Mouse (Mus musculus) forebrain, embryonic 14.5 days (tissue): ENCODE measurements around the gene Gm28308. TPM values are rescaled to one million over a fixed set of nuclear protein-coding genes. Genes with fewer than 3 reads are reported as not detected.

ENCODE experiments used
- ATAC-seq: fragments of 200-750 bp; cut with Nextera tagmentation; 2 replicates; pipeline ENCODE4 v1.8.0; 2017; ENCODE audit warnings: mild to moderate bottlenecking, moderate library complexity
- DNase-seq: peaks from one replicate; pipeline ENCODE4 v3.0.0-alpha.2; 2015; ENCODE audit warnings: low spot score
- H3K27ac ChIP-seq: fragments of 300-500 bp; sonication (generic); 2 replicates; pipeline ENCODE4 v1.5.1; 2014; ENCODE audit warnings: low read depth, mild to moderate bottlenecking, control low read depth, low read length, moderate library complexity
- H3K27me3 ChIP-seq: fragments of 300-500 bp; sonication (generic); replicated peaks from 2 replicates; pipeline ENCODE4 v1.6.1; 2014; ENCODE audit warnings: low read length, control low read depth, mixed read lengths; ENCODE audit not compliant: control insufficient read depth, insufficient read depth
- H3K36me3 ChIP-seq: fragments of 300-500 bp; sonication (generic); 2 replicates; pipeline ENCODE4 v1.6.1; 2014; ENCODE audit warnings: low read length, control low read depth; ENCODE audit not compliant: control insufficient read depth, insufficient read depth
- H3K4me1 ChIP-seq: fragments of 300-500 bp; sonication (generic); 2 replicates; pipeline ENCODE4 v1.6.1; 2014; ENCODE audit warnings: antibody characterized with exemption, low read length, control low read depth; ENCODE audit not compliant: control insufficient read depth, insufficient read depth
- H3K4me2 ChIP-seq: fragments of 300-500 bp; sonication (generic); 2 replicates; pipeline ENCODE4 v1.6.1; 2014; ENCODE audit warnings: mild to moderate bottlenecking, control low read depth, low read length
- H3K4me3 ChIP-seq: fragments of 300-500 bp; sonication (generic); 2 replicates; pipeline ENCODE4 v1.5.1; 2014; ENCODE audit warnings: low read depth, low read length, control low read depth
- H3K9ac ChIP-seq: fragments of 300-500 bp; sonication (generic); 2 replicates; pipeline ENCODE4 v1.6.1; 2014; ENCODE audit warnings: mild to moderate bottlenecking, low read length, control low read depth, moderate library complexity
- H3K9me3 ChIP-seq: fragments of 300-500 bp; sonication (generic); replicated peaks from 2 replicates; pipeline ENCODE4 v1.6.1; 2016; ENCODE audit warnings: low read length, control low read depth, mixed read lengths; ENCODE audit not compliant: control insufficient read depth
- WGBS: fragments of 180-500 bp; shearing (Covaris S2); extraction: QIAGEN DNeasy Blood & Tissue Kit; methylation state at CpG from one replicate; pipeline ENCODE4 v1.1.7; 2014; 5-methylcytosine and 5-hydroxymethylcytosine counted together
- polyA plus RNA-seq: library from polyadenylated mRNA; unstranded; fragments of >200 nt; fragmentation: Nextera tagmentation; extraction: Ambion mirVana; gene quantifications from 2 replicates; pipeline ENCODE4 v1.2.1, GENCODE M21; 2014

Gene Gm28308
- polyA plus RNA-seq, 1 experiment from 2014 or later = not detected

GRCm38 (mm10) chr6:52216691-52217458 lies 3.7 kb upstream of the Gm28308 start:
- Histone ChIP-seq H3K27ac (no peak overlapping the region), H3K4me2 (peak overlapping the region; percentile 45), H3K36me3 (no peaks in the 10 kb centered on the region), H3K4me3 (peak overlapping the region; percentile 15), H3K9me3 (no peaks in the 10 kb centered on the region), H3K9ac (no peak overlapping the region), H3K4me1 (peaks cover 9% of the 10 kb centered on the region), H3K27me3 (peaks cover 100% of the 10 kb centered on the region)
- no peak for DNase-seq
- WGBS = 2% methylated on average over 60 of the region's 60 CpGs
- ATAC-seq = no peak

GRCm38 (mm10) chr6:52215771-52216535 lies 2.8 kb upstream of the Gm28308 start:
- ATAC-seq = no peak
- DNase-seq = no peak
- Histone ChIP-seq H3K27me3 (peaks cover 100% of the 10 kb centered on the region), H3K4me3 (no peak overlapping the region), H3K9ac (no peak overlapping the region), H3K4me1 (peaks cover 6% of the 10 kb centered on the region; the same call in 1 of the 2 replicates), H3K36me3 (no peaks in the 10 kb centered on the region), H3K4me2 (no peak overlapping the region), H3K27ac (no peak overlapping the region), H3K9me3 (no peaks in the 10 kb centered on the region)
- WGBS = 2% methylated on average over 30 of the region's 30 CpGs

- Histone ChIP-seq H3K27me3 (peaks cover 98% of the 10 kb centered on the region), H3K4me3 (no peak overlapping the region), H3K4me2 (no peak overlapping the region), H3K4me1 (peaks cover 6% of the 10 kb centered on the region; the same call in 1 of the 2 replicates), H3K9ac (no peak overlapping the region), H3K36me3 (no peaks in the 10 kb centered on the region), H3K9me3 (no peaks in the 10 kb centered on the region), H3K27ac (no peak overlapping the region)
- WGBS = 12% methylated on average over 3 of the region's 3 CpGs
- ATAC-seq (no peak), DNase-seq (no peak)
These were observed 1.9 kb upstream of the Gm28308 start for GRCm38 (mm10) chr6:52215070-52215469.

GRCm38 (mm10) chr6:52214271-52214670 lies 1.1 kb upstream of the Gm28308 start:
- WGBS = 9% methylated on average over 5 of the region's 5 CpGs
- DNase-seq (no peak), ATAC-seq (no peak)
- Histone ChIP-seq H3K27me3 (peaks cover 98% of the 10 kb centered on the region), H3K4me2 (no peak overlapping the region), H3K4me3 (no peak overlapping the region), H3K36me3 (no peaks in the 10 kb centered on the region), H3K9me3 (no peaks in the 10 kb centered on the region), H3K9ac (no peak overlapping the region), H3K27ac (no peak overlapping the region), H3K4me1 (peaks cover 6% of the 10 kb centered on the region; the same call in 1 of the 2 replicates)

GRCm38 (mm10) chr6:52212556-52213118 lies 502 bp downstream of the Gm28308 start:
- H3K9me3 ChIP-seq = no peaks in the 10 kb centered on the region
- 2% methylated on average over 22 of the region's 22 CpGs for WGBS
- H3K4me1 ChIP-seq = peaks cover 6% of the 10 kb centered on the region; the same call in 1 of the 2 replicates
- no peak overlapping the region for H3K4me3 ChIP-seq
- ATAC-seq (no peak), DNase-seq (no peak)
- H3K27me3 ChIP-seq = peaks cover 98% of the 10 kb centered on the region
- H3K36me3 ChIP-seq = no peaks in the 10 kb centered on the region
- H3K4me2 ChIP-seq = no peak overlapping the region
- H3K27ac ChIP-seq = no peak overlapping the region
- H3K9ac ChIP-seq = no peak overlapping the region

GRCm38 (mm10) chr6:52211961-52212360 lies 1.2 kb downstream of the Gm28308 start:
- no peaks in the 10 kb centered on the region for H3K36me3 ChIP-seq
- H3K27me3 ChIP-seq = peaks cover 98% of the 10 kb centered on the region
- H3K9me3 ChIP-seq = no peaks in the 10 kb centered on the region
- ATAC-seq (no peak), DNase-seq (no peak)
- H3K27ac ChIP-seq = no peak overlapping the region
- H3K9ac ChIP-seq = no peak overlapping the region
- 0 out of 2 replicates have a peak, but pooled peaks cover 1% of the 10 kb centered on the region for H3K4me1 ChIP-seq
- WGBS = 6% methylated on average over 13 of the region's 13 CpGs
- H3K4me2 ChIP-seq = no peak overlapping the region
- no peak overlapping the region for H3K4me3 ChIP-seq

- DNase-seq (peak; percentile 88), ATAC-seq (peak; percentile 73)
- no peak overlapping the region for H3K4me2 ChIP-seq
- no peak overlapping the region for H3K9ac ChIP-seq
- H3K27ac ChIP-seq = no peak overlapping the region
- WGBS = 1% methylated on average over 37 of the region's 37 CpGs
- H3K36me3 ChIP-seq = no peaks in the 10 kb centered on the region
- H3K4me1 ChIP-seq = no peaks in the 10 kb centered on the region
- no peak overlapping the region for H3K4me3 ChIP-seq
- H3K9me3 ChIP-seq = no peaks in the 10 kb centered on the region
- peaks cover 98% of the 10 kb centered on the region for H3K27me3 ChIP-seq
These were observed 1.8 kb downstream of the Gm28308 start for GRCm38 (mm10) chr6:52211170-52211935.

GRCm38 (mm10) chr6:52209685-52210046 lies 3.5 kb downstream of the Gm28308 start:
- Histone ChIP-seq H3K4me2 (no peak overlapping the region), H3K4me1 (no peaks in the 10 kb centered on the region), H3K9me3 (no peaks in the 10 kb centered on the region), H3K27ac (no peak overlapping the region), H3K9ac (no peak overlapping the region), H3K4me3 (no peak overlapping the region), H3K36me3 (no peaks in the 10 kb centered on the region), H3K27me3 (peaks cover 97% of the 10 kb centered on the region)
- ATAC-seq = no peak
- WGBS = 6% methylated on average over 12 of the region's 12 CpGs
- DNase-seq = no peak
